Mouse (Mus musculus) heart, embryonic 10.5 days (tissue): ENCODE results near the gene Chit1. TPM values are rescaled to one million over a fixed set of nuclear protein-coding genes. Genes with fewer than 3 reads are reported as not detected.

Experiments used
- DNase-seq: peaks from one replicate; pipeline ENCODE4 v3.0.0-alpha.2; 2017; ENCODE audit warnings: low spot score
- H3K27ac ChIP-seq: fragments of 300-500 bp; sonication (generic); 2 replicates; pipeline ENCODE4 v1.5.1; 2016; ENCODE audit warnings: mild to moderate bottlenecking
- H3K27me3 ChIP-seq: fragments of 300-500 bp; sonication (generic); 2 replicates; pipeline ENCODE4 v1.6.1; 2016; ENCODE audit warnings: mild to moderate bottlenecking; ENCODE audit not compliant: poor library complexity, insufficient read depth, severe bottlenecking
- H3K36me3 ChIP-seq: fragments of 300-500 bp; sonication (generic); 2 replicates; pipeline ENCODE4 v1.6.1; 2016; ENCODE audit warnings: mild to moderate bottlenecking, moderate library complexity
- H3K4me1 ChIP-seq: fragments of 300-500 bp; sonication (generic); 2 replicates; pipeline ENCODE4 v1.6.1; 2016; ENCODE audit warnings: mild to moderate bottlenecking
- H3K4me3 ChIP-seq: fragments of 300-500 bp; sonication (generic); 2 replicates; pipeline ENCODE4 v1.5.1; 2016; ENCODE audit warnings: mild to moderate bottlenecking, moderate library complexity
- H3K9me3 ChIP-seq: fragments of 300-500 bp; sonication (generic); 2 replicates; pipeline ENCODE4 v1.6.1; 2016; ENCODE audit warnings: mild to moderate bottlenecking, moderate library complexity
- WGBS: fragments of 180-500 bp; shearing (Covaris S2); methylation state at CpG from one replicate; pipeline ENCODE4 v1.1.7; 2016; 5-methylcytosine and 5-hydroxymethylcytosine counted together
- polyA plus RNA-seq: library from polyadenylated mRNA; unstranded; fragments of >200 nt; fragmentation: Nextera tagmentation; extraction: Ambion mirVana; gene quantifications from 2 replicates; pipeline ENCODE4 v1.2.1, GENCODE M21; 2016

Gene Chit1
- polyA plus RNA-seq, 1 experiment from 2014 or later = 2.0 TPM

DNA sequence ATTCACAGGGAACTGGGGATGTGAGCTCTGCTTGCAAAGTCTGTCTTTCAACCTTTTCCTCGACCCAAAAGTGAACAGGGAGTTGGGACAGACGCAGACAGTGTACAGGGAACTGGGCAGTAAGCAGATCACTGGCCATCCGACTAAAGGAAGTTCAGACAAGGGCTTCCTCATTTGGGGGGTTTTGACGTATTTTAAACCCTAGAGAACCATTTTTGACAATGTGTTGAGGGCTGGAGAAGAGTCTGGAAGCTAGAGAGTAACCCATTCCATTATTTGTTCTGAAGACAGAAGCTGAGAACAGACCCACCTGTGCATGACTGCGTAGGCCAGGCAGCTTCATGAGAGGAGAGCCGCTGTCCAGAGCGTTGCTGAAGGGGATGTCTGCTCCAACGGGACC is 27.4 kb upstream of the Chit1 start:
- no peaks in the 10 kb centered on the region for H3K27me3 ChIP-seq
- H3K4me1 ChIP-seq = peaks cover 70% of the 10 kb centered on the region
- peak overlapping the region; percentile 90 for H3K27ac ChIP-seq
- H3K36me3 ChIP-seq = no peaks in the 10 kb centered on the region
- no peak overlapping the region for H3K4me3 ChIP-seq
- 80% methylated on average over 8 of the region's 8 CpGs for WGBS
- DNase-seq = no peak
- H3K9me3 ChIP-seq = no peaks in the 10 kb centered on the region

DNA sequence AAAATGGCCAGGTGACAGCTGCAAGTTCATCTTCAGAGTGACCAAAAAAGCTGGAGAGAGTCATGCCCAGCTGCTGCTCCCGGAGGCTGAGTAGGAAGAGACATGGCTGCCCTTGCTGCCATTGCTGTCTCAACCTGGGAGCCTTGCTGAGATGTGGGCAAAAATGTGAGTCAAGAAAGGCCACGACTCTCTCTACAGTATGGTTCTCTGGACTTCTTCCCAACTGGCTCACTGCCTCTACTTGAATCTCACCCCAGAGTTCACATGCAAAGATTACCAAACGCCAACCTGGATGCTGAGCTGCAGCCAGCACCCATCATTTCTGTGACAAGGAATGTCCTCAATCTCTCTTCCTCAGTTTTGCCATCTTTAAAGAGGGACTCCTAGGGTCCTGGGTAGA is 26.9 kb upstream of the Chit1 start:
- no peak overlapping the region for H3K4me3 ChIP-seq
- no peaks in the 10 kb centered on the region for H3K36me3 ChIP-seq
- no peak for DNase-seq
- 87% methylated on average over 3 of the region's 3 CpGs for WGBS
- peaks cover 68% of the 10 kb centered on the region for H3K4me1 ChIP-seq
- H3K9me3 ChIP-seq = no peaks in the 10 kb centered on the region
- peak overlapping the region; percentile 90; the same call in 1 of the 2 replicates for H3K27ac ChIP-seq
- H3K27me3 ChIP-seq = no peaks in the 10 kb centered on the region

- H3K27me3 ChIP-seq = no peaks in the 10 kb centered on the region
- no peaks in the 10 kb centered on the region for H3K36me3 ChIP-seq
- no peaks in the 10 kb centered on the region for H3K9me3 ChIP-seq
- peaks cover 51% of the 10 kb centered on the region for H3K4me1 ChIP-seq
- no peak for DNase-seq
- H3K4me3 ChIP-seq = no peak overlapping the region
- 23% methylated on average over 3 of the region's 3 CpGs for WGBS
- H3K27ac ChIP-seq = peak overlapping the region; percentile 89
Measured at GRCm38 (mm10) chr1:134086017-134086416, 25.0 kb upstream of the Chit1 start.

DNA sequence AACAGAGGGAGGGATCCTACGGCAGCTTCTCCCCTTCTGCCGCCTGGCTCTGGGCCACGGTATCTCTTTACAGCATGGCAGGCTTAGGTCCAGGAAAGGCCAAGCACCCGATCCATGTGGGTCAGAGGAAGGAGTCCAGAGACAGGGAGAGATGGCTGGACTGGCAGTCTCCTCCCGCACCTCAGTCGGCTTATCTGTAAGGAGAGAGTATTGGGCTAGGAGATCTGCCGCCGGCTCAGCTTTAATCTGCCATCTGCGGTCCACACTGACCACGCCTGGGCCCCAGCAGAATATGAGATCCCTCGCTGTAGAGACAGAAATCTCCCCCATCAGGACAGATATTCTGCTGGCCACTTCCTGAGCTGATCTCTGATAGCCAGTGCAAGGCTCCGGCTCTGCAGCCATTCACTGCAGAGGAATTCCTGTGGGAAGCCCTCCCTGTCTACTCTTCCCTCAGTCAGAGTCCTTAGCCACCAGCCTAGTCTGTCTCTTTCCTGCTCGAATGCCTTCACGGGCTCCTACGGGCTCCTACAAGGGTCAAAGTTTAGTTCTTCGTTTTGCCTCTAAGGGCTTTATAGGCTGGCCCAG is 24.1 kb upstream of the Chit1 start:
- peak overlapping the region; percentile 41 for H3K4me3 ChIP-seq
- H3K36me3 ChIP-seq = no peaks in the 10 kb centered on the region
- WGBS = 18% methylated on average over 16 of the region's 16 CpGs
- peak overlapping the region; percentile 89 for H3K27ac ChIP-seq
- no peaks in the 10 kb centered on the region for H3K27me3 ChIP-seq
- H3K4me1 ChIP-seq = peaks cover 52% of the 10 kb centered on the region
- no peaks in the 10 kb centered on the region for H3K9me3 ChIP-seq
- DNase-seq = no peak

DNA sequence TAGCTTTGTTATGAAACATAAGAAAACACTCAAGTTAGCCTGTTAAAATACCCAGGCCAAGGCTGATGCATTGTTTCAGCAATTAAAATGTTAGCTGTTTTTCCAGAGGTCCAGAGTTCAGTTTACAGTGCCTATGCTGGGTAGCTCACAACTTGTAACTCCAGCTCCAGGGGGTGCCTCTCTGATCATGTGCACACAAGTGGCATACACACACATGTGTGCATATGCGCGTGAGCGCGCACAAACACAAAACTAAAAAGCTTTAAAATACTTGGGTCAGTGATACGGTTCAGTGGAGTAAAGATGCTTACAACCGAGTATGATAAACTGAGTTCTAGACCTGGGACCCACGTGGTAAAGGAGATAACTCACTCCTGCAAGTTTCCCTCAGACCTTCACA is 22.0 kb upstream of the Chit1 start:
- WGBS = 84% methylated on average over 7 of the region's 7 CpGs
- peaks cover 52% of the 10 kb centered on the region for H3K4me1 ChIP-seq

GRCm38 (mm10) chr1:134091851-134092250 is 19.2 kb upstream of the Chit1 start:
- no peaks in the 10 kb centered on the region for H3K36me3 ChIP-seq
- peaks cover 59% of the 10 kb centered on the region for H3K4me1 ChIP-seq
- H3K27ac ChIP-seq = peak overlapping the region; percentile 95
- H3K9me3 ChIP-seq = no peaks in the 10 kb centered on the region
- 84% methylated on average over 3 of the region's 3 CpGs for WGBS
- no peak overlapping the region for H3K4me3 ChIP-seq
- peaks cover 12% of the 10 kb centered on the region; the same call in 1 of the 2 replicates for H3K27me3 ChIP-seq
- DNase-seq = no peak

More for the DNA sequence above, 22.0 kb upstream of the Chit1 start:
- no peaks in the 10 kb centered on the region for H3K9me3 ChIP-seq
- H3K4me3 ChIP-seq = no peak overlapping the region
- H3K27me3 ChIP-seq = no peaks in the 10 kb centered on the region
- H3K36me3 ChIP-seq = no peaks in the 10 kb centered on the region
- DNase-seq = no peak
- H3K27ac ChIP-seq = no peak overlapping the region

DNA sequence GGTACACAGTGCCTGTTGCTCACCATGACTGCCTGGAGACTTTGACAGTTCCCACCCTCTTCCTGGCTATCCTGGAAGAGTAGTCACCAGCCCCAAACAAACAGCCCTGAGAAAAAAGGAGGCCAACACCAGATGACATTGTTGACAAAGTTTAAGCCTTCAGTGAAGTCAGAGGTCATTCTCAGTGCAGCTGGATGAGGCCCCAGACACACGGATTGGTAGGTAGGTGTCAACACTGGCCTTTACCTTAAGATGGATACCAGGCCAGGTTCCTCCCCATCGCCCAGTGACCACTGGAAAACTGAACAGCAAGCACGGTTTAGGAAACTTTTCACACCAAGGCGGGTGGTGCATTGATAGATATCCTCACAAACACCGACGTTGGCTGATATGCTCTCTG is 18.7 kb upstream of the Chit1 start:
- WGBS = 10% methylated on average over 6 of the region's 6 CpGs
- H3K9me3 ChIP-seq = no peaks in the 10 kb centered on the region
- peak overlapping the region; percentile 95 for H3K27ac ChIP-seq
- H3K4me1 ChIP-seq = peaks cover 59% of the 10 kb centered on the region
- no peak for DNase-seq
- H3K36me3 ChIP-seq = no peaks in the 10 kb centered on the region
- peak overlapping the region; percentile 59 for H3K4me3 ChIP-seq
- peaks cover 12% of the 10 kb centered on the region; the same call in 1 of the 2 replicates for H3K27me3 ChIP-seq

- H3K27ac ChIP-seq = peak overlapping the region; percentile 95
- H3K4me1 ChIP-seq = peaks cover 66% of the 10 kb centered on the region
- no peaks in the 10 kb centered on the region for H3K9me3 ChIP-seq
- 2% methylated on average over 43 of the region's 43 CpGs for WGBS
- no peaks in the 10 kb centered on the region for H3K36me3 ChIP-seq
- H3K4me3 ChIP-seq = peak overlapping the region; percentile 59
- H3K27me3 ChIP-seq = peaks cover 12% of the 10 kb centered on the region; the same call in 1 of the 2 replicates
- peak; percentile 97 for DNase-seq
Measured at GRCm38 (mm10) chr1:134092852-134093770, 17.9 kb upstream of the Chit1 start.

GRCm38 (mm10) chr1:134093771-134094526 is 17.1 kb upstream of the Chit1 start:
- H3K27me3 ChIP-seq = peaks cover 12% of the 10 kb centered on the region; the same call in 1 of the 2 replicates
- WGBS = 68% methylated on average over 13 of the region's 13 CpGs
- no peaks in the 10 kb centered on the region for H3K36me3 ChIP-seq
- DNase-seq = no peak
- H3K4me1 ChIP-seq = peaks cover 75% of the 10 kb centered on the region
- H3K9me3 ChIP-seq = no peaks in the 10 kb centered on the region
- H3K27ac ChIP-seq = peak overlapping the region; percentile 95
- peak overlapping the region; percentile 59; the same call in 1 of the 2 replicates for H3K4me3 ChIP-seq

GRCm38 (mm10) chr1:134095033-134095612 is 15.9 kb upstream of the Chit1 start:
- H3K9me3 ChIP-seq = no peaks in the 10 kb centered on the region
- peaks cover 85% of the 10 kb centered on the region for H3K4me1 ChIP-seq
- H3K27me3 ChIP-seq = peaks cover 12% of the 10 kb centered on the region; the same call in 1 of the 2 replicates
- no peak for DNase-seq
- no peaks in the 10 kb centered on the region for H3K36me3 ChIP-seq
- H3K4me3 ChIP-seq = no peak overlapping the region
- peak overlapping the region; percentile 62 for H3K27ac ChIP-seq
- 59% methylated on average over 7 of the region's 7 CpGs for WGBS

GRCm38 (mm10) chr1:134095721-134096120 is 15.3 kb upstream of the Chit1 start:
- Histone ChIP-seq H3K27me3 (peaks cover 12% of the 10 kb centered on the region; the same call in 1 of the 2 replicates), H3K4me3 (no peak overlapping the region), H3K27ac (peak overlapping the region; percentile 93; the same call in 1 of the 2 replicates), H3K9me3 (no peaks in the 10 kb centered on the region), H3K36me3 (no peaks in the 10 kb centered on the region), H3K4me1 (peaks cover 91% of the 10 kb centered on the region)
- 84% methylated on average over 4 of the region's 4 CpGs for WGBS
- DNase-seq = no peak

DNA sequence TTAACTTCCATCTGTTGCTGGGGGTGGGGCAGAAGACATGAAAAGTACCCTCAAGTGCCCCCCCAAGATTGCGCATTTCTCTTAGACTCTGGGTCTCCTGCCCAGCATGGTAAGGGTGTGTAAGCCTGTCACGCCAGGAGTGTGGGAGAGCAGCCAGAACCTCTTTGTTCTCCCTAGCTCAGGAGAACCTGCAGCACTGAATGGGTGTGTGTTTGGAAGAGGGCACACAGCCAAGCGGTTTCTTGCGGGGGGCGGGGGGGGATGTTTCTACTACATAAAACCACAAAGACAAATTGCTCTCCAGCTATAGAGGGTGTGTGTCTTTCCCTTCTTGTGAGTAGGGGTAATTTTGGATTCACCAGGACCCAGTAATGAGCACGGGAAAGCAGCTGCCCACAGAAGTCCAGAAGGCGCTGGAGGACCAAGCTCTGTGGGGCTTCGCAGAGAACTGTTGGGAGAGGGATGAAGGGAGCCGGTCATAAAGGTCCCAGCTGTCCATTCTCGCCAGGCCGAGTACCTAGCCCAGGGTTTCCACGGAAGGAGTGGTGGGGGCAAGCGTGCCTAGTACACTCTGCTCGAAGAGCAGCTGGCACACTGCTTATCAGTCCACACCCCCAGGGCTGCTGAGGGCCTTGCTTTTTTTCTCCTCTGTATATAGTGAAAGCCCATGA is 14.6 kb upstream of the Chit1 start:
- Histone ChIP-seq H3K27me3 (peaks cover 12% of the 10 kb centered on the region; the same call in 1 of the 2 replicates), H3K4me3 (no peak overlapping the region), H3K4me1 (peaks cover 90% of the 10 kb centered on the region), H3K9me3 (no peaks in the 10 kb centered on the region), H3K27ac (peak overlapping the region; percentile 93; the same call in 1 of the 2 replicates), H3K36me3 (no peaks in the 10 kb centered on the region)
- WGBS = 68% methylated on average over 14 of the region's 14 CpGs
- DNase-seq = no peak
